Mouse (Mus musculus): ENCODE data around the gene Tmem184b. TPM values are rescaled to one million over a fixed set of nuclear protein-coding genes. Genes with fewer than 3 reads are reported as not detected.

Gene Tmem184b
- polyA plus RNA-seq, 1 experiment from 2014 or later = 33.5 TPM

DNA sequence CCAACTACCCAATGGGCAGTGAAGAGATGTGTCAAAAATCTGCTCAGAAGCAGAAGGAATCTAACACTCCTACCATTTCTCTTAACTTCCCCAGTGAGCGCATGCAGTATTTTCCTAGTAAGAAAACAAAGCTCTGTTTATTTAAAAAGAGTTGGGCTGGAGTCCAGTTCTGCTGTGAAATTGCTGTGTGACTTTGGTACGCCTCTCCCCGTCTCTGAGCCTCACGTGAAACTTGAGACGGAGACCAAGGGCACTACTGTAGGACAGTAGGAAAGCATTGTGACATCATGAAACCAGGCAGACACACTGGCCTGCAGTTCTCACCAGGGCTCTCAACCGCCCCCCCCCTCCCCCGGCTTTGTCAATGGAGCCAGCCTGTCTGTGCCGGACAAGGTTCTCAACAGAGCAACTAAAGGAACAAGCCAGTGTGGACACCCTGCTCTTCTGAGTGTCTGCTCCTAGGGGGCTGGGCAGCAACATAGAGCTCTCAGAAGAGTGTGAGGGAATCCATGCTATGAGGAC lies 89.5 kb downstream of the Tmem184b start:
- no peaks in the 10 kb centered on the region for H3K4me1 ChIP-seq (replicated peaks; ENCODE audit: control insufficient read depth, insufficient read depth, low read length)
- ATAC-seq (ENCODE audit: low FRiP score) (no peak), DNase-seq (ENCODE audit: low spot score) (no peak)
- H3K4me2 ChIP-seq (replicated peaks; ENCODE audit: low read depth, low read length) = no peak overlapping the region
- no peaks in the 10 kb centered on the region for H3K36me3 ChIP-seq (ENCODE audit: control insufficient read depth, insufficient read depth, low read length)
- 81% methylated on average over 8 of the region's 8 CpGs for WGBS
- no peaks in the 10 kb centered on the region for H3K27me3 ChIP-seq (ENCODE audit: control insufficient read depth, insufficient read depth, low read length)
- H3K4me3 ChIP-seq (ENCODE audit: low read depth, low read length) = no peak overlapping the region
- no peak overlapping the region for H3K27ac ChIP-seq (ENCODE audit: low read depth, low read length)
- H3K9me3 ChIP-seq (ENCODE audit: control insufficient read depth, low read length) = no peaks in the 10 kb centered on the region
- H3K9ac ChIP-seq (ENCODE audit: low read depth, low read length) = no peak overlapping the region

MicroRNAs encoded within 50 kb of the gene (microRNA counts, 519-probe panel; counts per million panel counts)
- microRNA mmu-miR-1943 = not detected

Other genes with a start within 250 kb of the Tmem184b start
- 11.4 and 16.8 TPM in 2 replicates for gene Sox10, start 238.3 kb downstream of the Tmem184b start, polyA plus RNA-seq (2014; fragmentation: Nextera tagmentation; extraction: Ambion mirVana)
- gene Pick1, start 174.4 kb downstream of the Tmem184b start, polyA plus RNA-seq (2014; fragmentation: Nextera tagmentation; extraction: Ambion mirVana) = 23.5 and 28.0 TPM in 2 replicates
- 0.35 and 0.68 TPM in 2 replicates for gene Gm49486, start 174.2 kb downstream of the Tmem184b start, polyA plus RNA-seq (2014; fragmentation: Nextera tagmentation; extraction: Ambion mirVana)
- gene Slc16a8, start 148.8 kb downstream of the Tmem184b start, polyA plus RNA-seq (2014; fragmentation: Nextera tagmentation; extraction: Ambion mirVana) = 0.26 TPM in 1 of 2 replicates, not detected in the other
- gene Baiap2l2, start 118.0 kb downstream of the Tmem184b start, polyA plus RNA-seq (2014; fragmentation: Nextera tagmentation; extraction: Ambion mirVana) = 1.4 and 1.5 TPM in 2 replicates
- 18.0 and 20.4 TPM in 2 replicates for gene Pla2g6, start 75.2 kb downstream of the Tmem184b start, polyA plus RNA-seq (2014; fragmentation: Nextera tagmentation; extraction: Ambion mirVana)
- gene Maff, start 56.9 kb downstream of the Tmem184b start, polyA plus RNA-seq (2014; fragmentation: Nextera tagmentation; extraction: Ambion mirVana) = 1.6 and 1.8 TPM in 2 replicates
- 193 and 195 TPM in 2 replicates for gene Csnk1e, start 52.0 kb upstream of the Tmem184b start, polyA plus RNA-seq (2014; fragmentation: Nextera tagmentation; extraction: Ambion mirVana)
- gene Kcnj4, start 101.7 kb upstream of the Tmem184b start, polyA plus RNA-seq (2014; fragmentation: Nextera tagmentation; extraction: Ambion mirVana) = not detected in 2 replicates
- 15.8 and 18.3 TPM in 2 replicates for gene Kdelr3, start 112.8 kb upstream of the Tmem184b start, polyA plus RNA-seq (2014; fragmentation: Nextera tagmentation; extraction: Ambion mirVana)
- 87.6 and 116 TPM in 2 replicates for gene Ddx17, start 143.2 kb upstream of the Tmem184b start, polyA plus RNA-seq (2014; fragmentation: Nextera tagmentation; extraction: Ambion mirVana)
- gene Dmc1, start 201.5 kb upstream of the Tmem184b start, polyA plus RNA-seq (2014; fragmentation: Nextera tagmentation; extraction: Ambion mirVana) = 1.2 and 1.5 TPM in 2 replicates

Measured in hindbrain, embryonic 11.5 days (tissue).